Mouse (Mus musculus) neural tube, embryonic 15.5 days (tissue): ENCODE measurements at regions not wholly inside any gene's neighbourhood (a gene's known extent, or its start where the extent isn't known, plus 50 kb on each side); places are given as distances from the start of the nearest gene placed in this dataset.

ENCODE experiments used
- ATAC-seq: fragments of 200-750 bp; cut with Nextera tagmentation; 2 replicates; pipeline ENCODE4 v1.8.0; 2017; ENCODE audit warnings: mild to moderate bottlenecking, moderate TSS enrichment, moderate library complexity; ENCODE audit not compliant: low FRiP score
- H3K27ac ChIP-seq: fragments of 300-500 bp; sonication (generic); replicated peaks from 2 replicates; pipeline ENCODE4 v1.5.1; 2015; ENCODE audit warnings: mild to moderate bottlenecking, inconsistent platforms
- H3K27me3 ChIP-seq: fragments of 300-500 bp; sonication (generic); replicated peaks from 2 replicates; pipeline ENCODE4 v1.6.1; 2015; ENCODE audit warnings: inconsistent platforms
- H3K36me3 ChIP-seq: fragments of 300-500 bp; sonication (generic); 2 replicates; pipeline ENCODE4 v1.6.1; 2015; ENCODE audit warnings: inconsistent platforms
- H3K4me1 ChIP-seq: fragments of 300-500 bp; sonication (generic); 2 replicates; pipeline ENCODE4 v1.6.1; 2015; ENCODE audit warnings: inconsistent platforms
- H3K4me2 ChIP-seq: fragments of 300-500 bp; sonication (generic); 2 replicates; pipeline ENCODE4 v1.6.1; 2015; ENCODE audit warnings: inconsistent platforms, mild to moderate bottlenecking, moderate library complexity
- H3K4me3 ChIP-seq: fragments of 300-500 bp; sonication (generic); replicated peaks from 2 replicates; pipeline ENCODE4 v1.5.1; 2015; ENCODE audit warnings: mild to moderate bottlenecking, inconsistent platforms
- H3K9ac ChIP-seq: fragments of 300-500 bp; sonication (generic); replicated peaks from 2 replicates; pipeline ENCODE4 v1.6.1; 2015; ENCODE audit warnings: mild to moderate bottlenecking, inconsistent platforms
- H3K9me3 ChIP-seq: fragments of 300-500 bp; sonication (generic); replicated peaks from 2 replicates; pipeline ENCODE4 v1.6.1; 2016; ENCODE audit warnings: inconsistent platforms
- WGBS: fragments of 180-500 bp; shearing (Covaris S2); methylation state at CpG from one replicate; pipeline ENCODE4 v1.1.7; 2015; ENCODE audit warnings: mixed read lengths; 5-methylcytosine and 5-hydroxymethylcytosine counted together

GRCm38 (mm10) chr5:52975557-52976088, 62.3 kb upstream of the Slc34a2 start:
- 70% methylated on average over 8 of the region's 8 CpGs for WGBS
- no peaks in the 10 kb centered on the region for H3K36me3 ChIP-seq
- H3K27me3 ChIP-seq: no peaks in the 10 kb centered on the region
- no peak for ATAC-seq
- H3K4me1 ChIP-seq: no peaks in the 10 kb centered on the region
- no peak overlapping the region for H3K27ac ChIP-seq
- H3K9me3 ChIP-seq: no peaks in the 10 kb centered on the region
- H3K4me3 ChIP-seq: no peak overlapping the region
- H3K4me2 ChIP-seq: no peak overlapping the region
- H3K9ac ChIP-seq: no peak overlapping the region

GRCm38 (mm10) chr5:52977826-52978687, 59.8 kb upstream of the Slc34a2 start:
- H3K4me1 ChIP-seq: no peaks in the 10 kb centered on the region
- H3K36me3 ChIP-seq: no peaks in the 10 kb centered on the region
- H3K27ac ChIP-seq: no peak overlapping the region
- no peaks in the 10 kb centered on the region for H3K9me3 ChIP-seq
- ATAC-seq: no peak
- H3K27me3 ChIP-seq: no peaks in the 10 kb centered on the region
- 86% methylated on average over 9 of the region's 9 CpGs for WGBS
- H3K9ac ChIP-seq: no peak overlapping the region
- no peak overlapping the region for H3K4me3 ChIP-seq
- no peak overlapping the region for H3K4me2 ChIP-seq

GRCm38 (mm10) chr5:52979458-52979857, 58.4 kb upstream of the Slc34a2 start:
- WGBS: 72% methylated on average over 1 of the region's 1 CpGs
- no peak overlapping the region for H3K9ac ChIP-seq
- H3K4me1 ChIP-seq: no peaks in the 10 kb centered on the region
- ATAC-seq: no peak
- no peaks in the 10 kb centered on the region for H3K36me3 ChIP-seq
- no peak overlapping the region for H3K27ac ChIP-seq
- H3K4me2 ChIP-seq: no peak overlapping the region
- H3K9me3 ChIP-seq: no peaks in the 10 kb centered on the region
- H3K27me3 ChIP-seq: no peaks in the 10 kb centered on the region
- no peak overlapping the region for H3K4me3 ChIP-seq

GRCm38 (mm10) chr5:52982056-52982455, 55.8 kb upstream of the Slc34a2 start:
- Histone ChIP-seq H3K4me3 (no peak overlapping the region), H3K4me2 (no peak overlapping the region), H3K4me1 (no peaks in the 10 kb centered on the region), H3K36me3 (no peaks in the 10 kb centered on the region), H3K9me3 (no peaks in the 10 kb centered on the region), H3K9ac (no peak overlapping the region), H3K27ac (no peak overlapping the region), H3K27me3 (no peaks in the 10 kb centered on the region)
- WGBS: 86% methylated on average over 4 of the region's 4 CpGs
- no peak for ATAC-seq

- Histone ChIP-seq H3K4me3 (no peak overlapping the region), H3K4me1 (no peaks in the 10 kb centered on the region), H3K4me2 (no peak overlapping the region), H3K27ac (no peak overlapping the region), H3K9ac (no peak overlapping the region), H3K9me3 (no peaks in the 10 kb centered on the region), H3K36me3 (no peaks in the 10 kb centered on the region), H3K27me3 (no peaks in the 10 kb centered on the region)
- WGBS: 85% methylated on average over 4 of the region's 4 CpGs
- ATAC-seq: no peak
Observed at GRCm38 (mm10) chr5:52982741-52983140, 55.1 kb upstream of the Slc34a2 start.
